Mouse (Mus musculus) neural tube, embryonic 14.5 days (tissue): ENCODE measurements around the gene Naa80. TPM values are rescaled to one million over a fixed set of nuclear protein-coding genes. Genes with fewer than 3 reads are reported as not detected.
A peak's percentile ranks its signal among the peaks of the same experiment; 100 is the strongest.

Source experiments
- ATAC-seq: fragments of 200-750 bp; cut with Nextera tagmentation; 2 replicates; pipeline ENCODE4 v1.8.0; 2017; ENCODE audit warnings: low read depth, mild to moderate bottlenecking, moderate TSS enrichment, moderate library complexity
- H3K27ac ChIP-seq: fragments of 300-500 bp; sonication (generic); 2 replicates; pipeline ENCODE4 v1.5.1; 2014; ENCODE audit warnings: low read depth, mild to moderate bottlenecking, control low read depth, low read length, moderate library complexity, mixed read lengths
- H3K27me3 ChIP-seq: fragments of 300-500 bp; sonication (generic); 2 replicates; pipeline ENCODE4 v1.6.1; 2014; ENCODE audit warnings: low read length; ENCODE audit not compliant: control insufficient read depth, insufficient read depth
- H3K36me3 ChIP-seq: fragments of 300-500 bp; sonication (generic); 2 replicates; pipeline ENCODE4 v1.6.1; 2014; ENCODE audit warnings: low read length, mixed read lengths; ENCODE audit not compliant: control insufficient read depth, insufficient read depth
- H3K4me1 ChIP-seq: fragments of 300-500 bp; sonication (generic); 2 replicates; pipeline ENCODE4 v1.6.1; 2014; ENCODE audit warnings: low read length; ENCODE audit not compliant: control insufficient read depth, insufficient read depth
- H3K4me2 ChIP-seq: fragments of 300-500 bp; sonication (generic); 2 replicates; pipeline ENCODE4 v1.6.1; 2014; ENCODE audit warnings: mild to moderate bottlenecking, low read depth, low read length, control low read depth
- H3K4me3 ChIP-seq: fragments of 300-500 bp; sonication (generic); 2 replicates; pipeline ENCODE4 v1.5.1; 2014; ENCODE audit warnings: low read depth, low read length, control low read depth, mixed read lengths
- H3K9ac ChIP-seq: fragments of 300-500 bp; sonication (generic); replicated peaks from 2 replicates; pipeline ENCODE4 v1.6.1; 2014; ENCODE audit warnings: low read depth, mild to moderate bottlenecking, control low read depth, low read length, mixed read lengths
- H3K9me3 ChIP-seq: fragments of 300-500 bp; sonication (generic); 2 replicates; pipeline ENCODE4 v1.6.1; 2016; ENCODE audit warnings: low read length; ENCODE audit not compliant: control insufficient read depth
- WGBS: fragments of 180-500 bp; shearing (Covaris S2); extraction: QIAGEN DNeasy Blood & Tissue Kit; methylation state at CpG from one replicate; pipeline ENCODE4 v1.1.7; 2014; 5-methylcytosine and 5-hydroxymethylcytosine counted together
- polyA plus RNA-seq: library from polyadenylated mRNA; unstranded; fragments of >200 nt; fragmentation: Nextera tagmentation; extraction: Ambion mirVana; gene quantifications from 2 replicates; pipeline ENCODE4 v1.2.1, GENCODE M21; 2014

The Naa80 gene
- 13.3 and 15.6 TPM in 2 replicates for polyA plus RNA-seq

DNA sequence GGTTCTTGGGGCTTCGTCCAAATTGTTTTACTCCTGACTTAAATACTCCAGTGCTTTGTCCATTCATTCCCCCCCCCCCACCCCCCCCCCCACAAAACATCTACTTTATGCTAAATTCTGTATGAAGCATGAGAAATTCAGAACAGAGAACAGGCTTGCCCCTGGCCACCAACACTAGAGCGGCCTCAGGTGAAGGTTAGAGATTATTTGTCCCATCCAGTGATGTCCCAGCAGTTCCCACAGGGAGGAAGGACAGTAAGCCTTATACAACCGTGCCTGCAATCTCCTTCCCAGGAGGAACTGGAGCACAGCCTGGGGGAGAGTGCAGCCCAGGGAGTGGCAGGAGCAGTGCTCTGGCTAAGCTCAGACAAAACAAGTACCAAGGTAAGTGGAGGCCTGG, at the start of gene Naa80:
TSS of gene Naa80 (plus strand) at position 301 of the 400 bp plus-strand sequence.
- peaks cover 18% of the 10 kb centered on the region for H3K4me1 ChIP-seq
- H3K9me3 ChIP-seq = no peaks in the 10 kb centered on the region
- H3K27me3 ChIP-seq = no peaks in the 10 kb centered on the region
- H3K4me3 ChIP-seq = no peak within 1 kb of the TSS
- ATAC-seq = no peak
- no peak within 1 kb of the TSS for H3K4me2 ChIP-seq
- H3K36me3 ChIP-seq = peaks cover 9% of the 10 kb centered on the region; the same call in 1 of the 2 replicates
- 0 out of 2 replicates have a peak within 1 kb of the TSS, but pooled peaks have one; percentile 16 for H3K9ac ChIP-seq
- H3K27ac ChIP-seq = 0 out of 2 replicates have a peak within 1 kb of the TSS, but pooled peaks have one; percentile 61
- WGBS = 73% methylated on average over 3 of the region's 3 CpGs

DNA sequence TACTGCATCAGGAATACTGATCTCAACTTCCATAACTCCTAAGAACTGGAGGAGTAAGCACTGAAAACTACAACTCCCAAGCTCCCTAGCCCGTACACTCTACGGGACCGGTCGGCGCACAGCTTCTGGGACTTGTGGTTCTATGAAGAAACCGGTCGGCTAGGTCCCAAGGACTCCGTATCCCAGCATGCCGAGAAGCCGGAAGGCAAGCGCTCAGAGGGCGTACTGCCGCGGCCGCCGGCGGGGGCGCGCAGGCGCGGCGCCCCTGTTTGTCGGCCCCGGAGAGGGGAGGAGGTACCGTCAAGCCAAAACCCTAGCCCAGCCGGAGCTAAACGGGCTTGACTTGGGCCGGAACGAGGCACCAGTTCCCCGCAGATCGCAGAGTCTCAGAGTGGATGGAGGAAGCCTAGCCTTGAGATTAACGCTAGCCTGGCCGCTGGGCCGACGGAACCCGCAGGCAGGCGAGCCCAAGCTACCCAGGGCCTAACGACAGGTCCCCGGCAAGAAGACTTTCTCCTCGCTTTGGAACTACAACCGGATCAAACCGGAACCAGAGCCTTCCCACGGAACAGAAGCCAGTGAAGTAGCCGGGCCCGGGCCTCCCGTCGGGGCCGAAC, 44.8 kb upstream of the Naa80 start, which contains the start of gene Tmem115:
TSS of gene Tmem115 (plus strand) at position 155 of the 617 bp plus-strand sequence.
- Histone ChIP-seq H3K27me3 (no peaks in the 10 kb centered on the region), H3K4me2 (peak within 1 kb of the TSS; percentile 100), H3K4me3 (peak within 1 kb of the TSS; percentile 84), H3K27ac (peak within 1 kb of the TSS; percentile 68), H3K36me3 (peaks cover 12% of the 10 kb centered on the region), H3K4me1 (peaks cover 25% of the 10 kb centered on the region), H3K9ac (peak within 1 kb of the TSS; percentile 85), H3K9me3 (no peaks in the 10 kb centered on the region)
- under 1% methylated on average over 47 of the region's 48 CpGs for WGBS
- peak; percentile 98 for ATAC-seq

DNA sequence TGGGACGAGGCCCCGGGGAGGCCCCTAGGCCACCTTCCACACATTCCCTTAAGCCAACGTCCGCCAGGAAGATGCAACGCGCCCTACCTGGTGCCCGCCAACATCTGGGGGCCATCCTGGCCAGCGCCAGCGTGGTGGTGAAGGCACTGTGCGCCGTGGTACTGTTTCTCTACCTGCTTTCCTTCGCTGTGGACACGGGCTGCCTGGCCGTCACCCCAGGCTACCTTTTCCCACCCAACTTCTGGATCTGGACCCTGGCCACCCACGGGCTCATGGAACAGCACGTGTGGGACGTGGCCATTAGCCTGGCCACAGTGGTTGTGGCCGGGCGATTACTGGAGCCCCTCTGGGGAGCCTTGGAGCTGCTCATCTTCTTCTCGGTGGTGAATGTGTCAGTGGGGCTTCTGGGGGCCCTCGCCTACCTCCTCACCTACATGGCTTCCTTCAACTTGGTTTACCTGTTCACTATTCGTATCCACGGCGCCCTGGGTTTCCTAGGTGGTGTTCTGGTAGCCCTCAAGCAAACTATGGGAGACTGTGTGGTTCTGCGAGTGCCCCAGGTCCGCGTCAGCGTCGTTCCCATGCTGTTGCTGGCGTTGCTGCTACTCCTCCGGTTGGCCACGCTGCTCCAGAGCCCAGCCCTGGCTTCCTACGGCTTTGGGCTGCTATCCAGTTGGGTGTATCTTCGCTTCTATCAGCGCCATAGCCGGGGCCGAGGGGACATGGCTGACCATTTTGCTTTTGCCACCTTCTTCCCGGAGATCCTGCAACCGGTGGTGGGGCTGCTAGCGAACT, 44.1 kb upstream of the Naa80 start:
- peaks cover 17% of the 10 kb centered on the region for H3K36me3 ChIP-seq
- peak overlapping the region; percentile 100 for H3K4me2 ChIP-seq
- H3K4me1 ChIP-seq = peaks cover 25% of the 10 kb centered on the region
- WGBS = 1% methylated on average over 40 of the region's 40 CpGs
- H3K27ac ChIP-seq = peak overlapping the region; percentile 68
- H3K27me3 ChIP-seq = no peaks in the 10 kb centered on the region
- peak overlapping the region; percentile 84 for H3K4me3 ChIP-seq
- no peaks in the 10 kb centered on the region for H3K9me3 ChIP-seq
- ATAC-seq = peak; percentile 6; the same call in 1 of the 2 replicates
- H3K9ac ChIP-seq = peak overlapping the region; percentile 85

DNA sequence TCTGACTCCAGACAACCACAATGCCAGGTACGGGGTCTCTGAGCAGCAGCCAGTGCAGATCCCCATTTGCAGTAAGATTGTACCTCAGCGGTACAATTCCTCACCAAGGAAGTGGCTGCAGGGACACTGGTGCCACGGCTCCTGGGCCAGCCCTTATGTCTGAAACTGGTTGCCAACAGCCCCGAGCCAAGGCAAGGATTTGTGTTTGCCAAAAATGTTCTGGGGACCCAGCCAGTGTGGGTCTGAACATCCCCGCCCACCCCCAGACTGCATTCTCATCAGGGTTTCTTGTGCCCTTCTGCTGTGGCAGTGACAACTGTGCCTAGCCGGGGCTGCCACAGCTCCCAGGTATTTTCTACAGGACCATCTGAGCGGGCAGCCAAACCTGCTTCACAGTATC, 40.5 kb upstream of the Naa80 start:
- H3K27ac ChIP-seq = no peak overlapping the region
- no peak overlapping the region for H3K4me2 ChIP-seq
- H3K36me3 ChIP-seq = peaks cover 22% of the 10 kb centered on the region
- WGBS = 95% methylated on average over 7 of the region's 7 CpGs
- no peak for ATAC-seq
- H3K27me3 ChIP-seq = no peaks in the 10 kb centered on the region
- peaks cover 37% of the 10 kb centered on the region for H3K4me1 ChIP-seq
- no peak overlapping the region for H3K4me3 ChIP-seq
- H3K9me3 ChIP-seq = no peaks in the 10 kb centered on the region
- H3K9ac ChIP-seq = no peak overlapping the region

DNA sequence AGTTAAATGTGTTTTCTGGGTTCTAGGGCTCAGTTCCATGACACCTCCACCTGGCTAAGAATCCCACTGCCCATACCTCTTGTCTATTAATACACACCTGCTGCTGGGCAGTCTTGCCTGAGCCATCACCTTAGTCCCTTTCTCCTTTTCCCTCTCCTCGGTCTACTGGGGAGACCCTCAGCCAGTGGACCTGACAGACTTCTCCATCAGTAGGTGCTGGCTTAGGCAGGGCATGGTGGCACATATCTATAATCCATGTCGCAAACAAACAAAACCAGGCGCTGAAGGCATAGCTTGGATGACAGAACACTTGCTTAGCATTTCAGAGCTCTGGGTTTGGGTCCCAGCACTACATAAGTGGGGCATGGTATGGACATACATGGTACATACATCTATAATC, 40.0 kb upstream of the Naa80 start:
- WGBS = 95% methylated on average over 3 of the region's 3 CpGs
- Histone ChIP-seq H3K4me1 (peaks cover 37% of the 10 kb centered on the region), H3K9ac (no peak overlapping the region), H3K36me3 (peaks cover 22% of the 10 kb centered on the region), H3K9me3 (no peaks in the 10 kb centered on the region), H3K27me3 (no peaks in the 10 kb centered on the region), H3K27ac (no peak overlapping the region), H3K4me2 (no peak overlapping the region), H3K4me3 (no peak overlapping the region)
- ATAC-seq = no peak

DNA sequence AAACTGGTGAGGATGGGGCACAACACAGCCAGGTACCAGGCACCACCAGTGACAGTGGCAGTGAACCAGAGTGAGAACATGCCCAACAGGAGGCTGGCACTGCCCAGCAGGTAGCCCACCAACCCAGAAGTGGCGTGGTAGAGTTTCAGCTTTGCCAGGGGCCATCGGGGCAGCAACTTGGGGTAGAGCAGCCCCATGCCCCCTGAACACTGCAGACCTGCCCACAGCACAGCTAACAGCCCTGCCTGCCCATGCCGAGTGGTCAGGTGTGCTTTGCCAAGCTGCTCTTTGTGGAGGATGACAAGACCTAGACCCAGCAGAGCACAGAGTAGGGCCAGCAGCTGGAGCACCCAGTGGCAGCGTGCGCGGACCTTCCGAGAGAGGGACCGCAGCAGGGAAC, 38.7 kb upstream of the Naa80 start:
- WGBS = 92% methylated on average over 8 of the region's 8 CpGs
- H3K9me3 ChIP-seq = no peaks in the 10 kb centered on the region
- no peak for ATAC-seq
- no peak overlapping the region for H3K9ac ChIP-seq
- peaks cover 35% of the 10 kb centered on the region for H3K4me1 ChIP-seq
- H3K27ac ChIP-seq = no peak overlapping the region
- H3K36me3 ChIP-seq = peaks cover 30% of the 10 kb centered on the region
- no peak overlapping the region for H3K4me3 ChIP-seq
- no peaks in the 10 kb centered on the region for H3K27me3 ChIP-seq
- H3K4me2 ChIP-seq = no peak overlapping the region

DNA sequence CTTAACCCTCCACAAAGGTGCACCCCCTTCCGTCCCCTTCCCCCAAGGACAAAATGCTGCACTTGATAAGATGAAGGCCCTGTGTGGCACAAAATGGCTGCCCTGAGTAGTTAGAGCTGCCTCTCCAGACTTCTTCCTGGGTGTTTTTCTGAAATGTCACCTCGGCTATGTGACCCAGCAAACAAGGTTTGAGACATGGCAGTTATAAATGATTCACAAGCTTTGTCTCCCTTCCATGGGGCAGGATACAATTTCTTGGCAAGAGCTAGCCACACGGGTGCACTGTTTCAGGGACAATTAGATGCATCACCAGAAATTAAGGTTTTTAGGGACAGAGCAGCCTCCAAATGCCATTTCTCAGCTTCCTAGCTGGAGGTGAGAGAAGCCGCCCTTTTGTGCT, 38.3 kb upstream of the Naa80 start:
- H3K4me3 ChIP-seq = no peak overlapping the region
- no peak for ATAC-seq
- H3K4me2 ChIP-seq = no peak overlapping the region
- no peaks in the 10 kb centered on the region for H3K27me3 ChIP-seq
- no peaks in the 10 kb centered on the region for H3K9me3 ChIP-seq
- no peak overlapping the region for H3K9ac ChIP-seq
- H3K4me1 ChIP-seq = peaks cover 31% of the 10 kb centered on the region
- H3K27ac ChIP-seq = no peak overlapping the region
- H3K36me3 ChIP-seq = peaks cover 33% of the 10 kb centered on the region
- 79% methylated on average over 4 of the region's 4 CpGs for WGBS

DNA sequence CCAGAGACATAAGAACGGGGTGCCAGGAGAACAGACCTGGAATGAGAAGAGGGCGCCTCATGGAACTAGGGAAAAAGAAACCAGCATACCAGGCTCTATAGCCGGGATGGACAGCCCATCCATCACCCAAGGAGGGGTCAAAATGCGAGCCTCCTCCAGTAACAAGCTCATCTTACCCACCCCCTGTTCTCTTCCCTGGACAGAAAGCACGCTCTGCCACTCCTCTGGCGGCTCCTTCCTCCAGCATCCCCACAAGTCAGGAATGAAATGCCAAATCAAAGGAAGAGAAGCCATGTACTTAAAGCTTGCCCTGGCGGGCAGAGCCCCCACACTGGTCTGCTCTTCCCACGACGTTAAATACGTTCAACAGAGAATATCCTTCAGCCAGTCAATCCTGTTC, 37.7 kb upstream of the Naa80 start:
- 35% methylated on average over 10 of the region's 10 CpGs for WGBS
- ATAC-seq = no peak
- H3K4me3 ChIP-seq = peak overlapping the region; percentile 60
- no peaks in the 10 kb centered on the region for H3K27me3 ChIP-seq
- no peaks in the 10 kb centered on the region for H3K9me3 ChIP-seq
- peaks cover 33% of the 10 kb centered on the region for H3K36me3 ChIP-seq
- peaks cover 25% of the 10 kb centered on the region for H3K4me1 ChIP-seq
- H3K4me2 ChIP-seq = peak overlapping the region; percentile 85
- no peak overlapping the region for H3K27ac ChIP-seq
- H3K9ac ChIP-seq = peak overlapping the region; percentile 54
